Mouse (Mus musculus) liver, postnatal 0 days (tissue): ENCODE data around the gene Prss38.

ENCODE experiments used
- CTCF ChIP-seq: sonication (generic); IDR thresholded peaks from 2 replicates; pipeline ENCODE4 v1.5.1; 2016; ENCODE audit warnings: antibody characterized with exemption, low read depth
- EP300 ChIP-seq: IDR thresholded peaks from 2 replicates; pipeline ENCODE4 v1.6.1; 2016; ENCODE audit warnings: antibody characterized with exemption, low read depth, mild to moderate bottlenecking

DNA sequence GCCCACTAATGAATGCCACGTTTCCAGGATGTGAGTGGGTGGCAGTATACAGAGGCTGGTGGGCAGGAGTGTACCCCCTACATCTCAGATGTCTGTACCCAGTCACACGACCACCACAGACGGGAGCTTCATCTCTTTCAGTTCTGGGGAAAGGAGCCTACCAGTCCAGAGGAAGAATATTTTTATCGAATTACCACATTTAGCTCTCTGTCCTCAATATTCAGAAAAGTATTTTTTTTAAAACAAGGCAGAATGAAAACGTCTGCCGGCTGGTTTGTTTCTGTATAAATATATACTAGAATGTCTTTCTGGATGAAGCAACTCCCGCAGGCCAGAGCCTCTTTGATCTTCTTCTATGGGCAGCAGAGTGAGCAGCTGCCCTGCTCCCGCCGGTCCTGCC is 42.5 kb downstream of the Prss38 start:
- TF ChIP-seq CTCF (no peak), EP300 (no peak)
